Mouse (Mus musculus): ENCODE results near the gene Zmym3.
A peak's percentile ranks its signal among the peaks of the same experiment; 100 is the strongest.

Zmym3 gene

GRCm38 (mm10) chrX:101420700-101421095 is at the start of gene Zmym3:
Gene Zmym3 (minus strand): TSS chrX:101420849.
- DNase-seq (ENCODE audit: low read depth, low spot score), result no peak

- DNase-seq (ENCODE audit: low read depth, low spot score), result no peak
Measured at GRCm38 (mm10) chrX:101451591-101451990, 30.9 kb upstream of the Zmym3 start.

GRCm38 (mm10) chrX:101451147-101451546 is 30.5 kb upstream of the Zmym3 start:
- no peak for DNase-seq (ENCODE audit: low read depth, low spot score)

DNA sequence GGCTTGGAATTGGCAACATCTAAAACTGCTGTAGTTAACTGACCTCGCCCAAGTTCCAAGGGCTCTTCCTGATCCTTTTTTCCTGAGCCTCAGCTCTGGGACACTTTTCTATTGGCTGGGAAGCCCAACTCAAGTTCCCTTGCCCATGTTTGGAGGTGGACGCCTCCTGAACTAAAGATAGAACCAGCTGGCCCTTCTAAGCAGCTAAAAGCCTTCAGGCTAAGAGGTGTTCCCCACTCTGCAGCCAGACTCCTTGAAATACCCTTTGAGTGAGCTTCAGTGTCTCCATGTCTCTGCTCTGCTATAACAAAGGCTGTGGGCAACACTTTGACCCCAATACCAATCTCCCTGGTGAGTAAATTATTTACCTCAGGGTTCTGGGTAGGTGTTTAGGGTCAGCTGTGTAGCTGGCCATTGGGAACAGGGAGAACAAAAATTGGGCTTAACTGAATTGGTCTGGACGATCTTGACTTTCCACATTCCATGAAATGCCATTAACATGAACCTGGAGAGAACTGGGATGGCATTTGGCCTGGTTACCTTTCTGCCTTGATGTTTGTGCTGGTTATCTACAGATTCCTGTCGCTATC is 28.3 kb upstream of the Zmym3 start, which contains the start of gene Itgb1bp2:
Gene Itgb1bp2 (plus strand): TSS at position 203 of the 590 bp plus-strand sequence.
- no peak for DNase-seq (ENCODE audit: low read depth, low spot score)

DNA sequence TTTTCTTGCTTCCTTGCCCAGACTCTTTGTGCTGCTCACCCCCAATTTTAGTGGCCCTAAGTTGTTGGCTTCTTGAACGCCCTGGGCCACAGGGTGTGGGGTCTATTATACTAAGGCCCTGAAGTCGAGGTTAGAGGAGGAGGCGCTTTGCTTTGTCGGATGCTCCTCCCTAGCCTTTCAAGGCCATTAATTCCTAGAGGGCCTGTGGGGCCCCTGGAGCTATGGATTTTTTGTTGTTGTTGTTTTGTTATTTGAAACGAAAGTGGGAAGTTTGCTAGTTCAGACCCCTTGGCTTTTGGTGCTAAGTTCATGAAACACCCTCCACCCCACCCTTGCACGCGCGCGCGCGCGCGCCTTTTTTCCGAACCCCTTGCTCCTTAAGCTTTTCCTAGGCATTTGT is 9.3 kb upstream of the Zmym3 start:
- DNase-seq (ENCODE audit: low read depth, low spot score), result no peak

- peak; percentile 83 for DNase-seq (ENCODE audit: low read depth, low spot score)
Measured at GRCm38 (mm10) chrX:101429142-101429949, 8.7 kb upstream of the Zmym3 start, which contains the start of gene Nono. Gene Nono (plus strand): TSS chrX:101429318.

GRCm38 (mm10) chrX:101428785-101429141 is 8.1 kb upstream of the Zmym3 start:
- DNase-seq (ENCODE audit: low read depth, low spot score), result no peak

- no peak for DNase-seq (ENCODE audit: low read depth, low spot score)
Measured at GRCm38 (mm10) chrX:101427774-101428173, 7.1 kb upstream of the Zmym3 start.

- no peak for DNase-seq (ENCODE audit: low read depth, low spot score)
Measured at GRCm38 (mm10) chrX:101423462-101423861, 2.8 kb upstream of the Zmym3 start.

- DNase-seq (ENCODE audit: low read depth, low spot score), result no peak
Measured at GRCm38 (mm10) chrX:101419725-101420699, 637 bp downstream of the Zmym3 start.

DNA sequence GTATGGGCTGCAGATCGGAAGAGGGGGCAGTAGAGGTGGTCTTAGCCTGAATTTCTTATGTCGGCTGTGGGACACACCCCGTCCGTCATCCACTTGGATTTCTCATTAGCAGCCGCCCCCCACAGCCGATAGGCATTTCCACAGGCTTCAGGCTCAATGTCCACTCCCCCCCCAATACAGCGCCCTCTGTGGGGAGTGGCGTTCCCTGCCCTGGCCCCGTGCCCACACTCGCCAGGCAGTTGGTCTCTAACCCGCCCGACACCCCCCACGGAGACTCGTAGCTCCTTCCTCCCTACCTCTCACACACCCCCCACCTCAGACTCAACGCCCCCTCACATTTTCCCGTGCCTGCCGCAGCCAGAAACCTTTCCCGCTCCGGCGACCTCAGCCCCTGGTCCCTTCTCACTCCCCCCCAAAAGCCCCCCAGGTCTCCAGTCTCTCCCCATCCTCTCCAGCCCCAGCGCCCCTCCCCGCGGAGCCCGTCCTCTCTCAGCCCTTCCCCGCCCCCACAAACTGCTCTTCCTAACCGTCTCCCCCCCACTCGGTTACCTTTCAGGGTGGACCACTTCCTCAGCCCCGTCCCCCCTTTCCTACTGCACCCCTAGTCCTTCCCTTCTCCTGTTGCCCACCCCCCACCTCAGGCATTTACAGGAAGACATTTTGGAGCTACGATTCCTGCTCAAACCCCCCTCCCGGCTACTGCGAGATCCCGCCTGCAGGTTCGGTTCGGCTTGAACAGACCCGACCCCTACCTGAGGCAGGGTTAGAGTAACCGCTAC is 1.5 kb downstream of the Zmym3 start:
- DNase-seq (ENCODE audit: low read depth, low spot score), result no peak

DNA sequence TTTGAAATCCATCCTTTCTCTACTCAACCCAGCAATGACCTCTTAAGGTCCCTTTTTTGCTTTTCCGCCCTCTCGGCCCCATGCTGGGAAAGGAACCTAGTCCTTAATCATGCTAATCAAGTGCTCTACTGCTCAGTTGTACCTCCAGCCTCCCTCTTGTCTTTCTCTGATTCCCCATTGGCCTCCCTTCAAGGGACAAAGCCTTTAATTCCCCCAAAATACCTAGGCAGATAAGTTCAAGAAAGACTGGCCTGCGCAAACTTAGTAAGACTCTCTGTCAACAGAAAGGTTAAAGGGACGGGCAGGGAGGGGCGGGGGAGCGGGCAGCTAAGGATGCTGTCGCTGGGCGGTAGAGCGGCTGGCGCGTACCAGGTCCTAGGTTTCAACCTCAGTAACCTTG is 24.2 kb downstream of the Zmym3 start:
- DNase-seq (ENCODE audit: low read depth, low spot score), result peak; percentile 72

GRCm38 (mm10) chrX:101394341-101394740 is 26.3 kb downstream of the Zmym3 start:
- no peak for DNase-seq (ENCODE audit: low read depth, low spot score)

- no peak for DNase-seq (ENCODE audit: low read depth, low spot score)
Measured at GRCm38 (mm10) chrX:101388866-101389537, 31.6 kb downstream of the Zmym3 start.

DNA sequence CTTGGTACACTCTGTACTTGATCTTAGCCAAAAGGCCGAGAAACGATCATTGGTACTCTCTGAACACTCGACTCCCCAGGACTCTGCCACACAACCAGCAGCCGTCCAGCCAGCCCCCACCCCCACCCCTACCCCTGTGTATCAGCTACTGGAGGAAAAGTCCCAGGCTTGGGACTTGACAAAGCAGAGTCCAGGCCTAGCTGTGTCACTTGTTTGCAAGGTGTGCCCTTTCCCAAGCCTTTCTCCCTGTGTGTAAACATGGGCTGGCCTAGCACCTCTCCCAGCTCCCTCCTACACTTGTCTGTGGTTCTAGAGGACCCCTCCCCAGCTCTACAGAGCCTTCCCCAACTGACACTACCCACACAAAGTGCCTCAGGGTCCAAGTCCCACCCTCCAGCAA is 34.4 kb downstream of the Zmym3 start:
- no peak for DNase-seq (ENCODE audit: low read depth, low spot score)

DNA sequence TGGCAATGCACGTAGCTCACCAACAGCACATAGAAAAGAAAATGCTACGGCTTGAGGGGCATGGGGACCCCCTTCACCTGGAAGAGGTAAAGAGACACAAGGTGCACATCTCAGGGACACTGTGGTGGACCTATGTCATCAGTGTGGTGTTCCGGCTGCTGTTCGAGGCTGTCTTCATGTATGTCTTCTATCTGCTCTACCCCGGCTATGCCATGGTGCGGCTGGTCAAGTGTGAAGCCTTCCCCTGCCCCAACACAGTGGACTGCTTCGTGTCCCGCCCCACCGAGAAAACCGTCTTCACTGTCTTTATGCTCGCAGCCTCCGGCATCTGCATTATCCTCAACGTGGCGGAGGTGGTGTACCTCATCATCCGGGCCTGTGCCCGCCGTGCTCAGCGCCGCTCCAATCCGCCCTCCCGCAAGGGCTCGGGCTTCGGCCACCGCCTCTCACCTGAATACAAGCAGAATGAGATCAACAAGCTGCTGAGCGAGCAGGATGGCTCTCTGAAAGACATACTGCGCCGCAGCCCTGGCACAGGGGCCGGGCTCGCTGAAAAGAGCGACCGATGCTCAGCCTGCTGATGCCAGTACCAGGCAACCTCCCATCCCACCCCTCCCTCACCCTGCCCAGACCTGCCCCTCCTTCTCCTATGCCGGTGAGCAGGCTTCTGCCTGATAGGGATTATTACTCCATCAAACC is 36.1 kb downstream of the Zmym3 start:
- no peak for DNase-seq (ENCODE audit: low read depth, low spot score)

GRCm38 (mm10) chrX:101383455-101383854 is 37.2 kb downstream of the Zmym3 start:
- DNase-seq (ENCODE audit: low read depth, low spot score), result no peak

DNA sequence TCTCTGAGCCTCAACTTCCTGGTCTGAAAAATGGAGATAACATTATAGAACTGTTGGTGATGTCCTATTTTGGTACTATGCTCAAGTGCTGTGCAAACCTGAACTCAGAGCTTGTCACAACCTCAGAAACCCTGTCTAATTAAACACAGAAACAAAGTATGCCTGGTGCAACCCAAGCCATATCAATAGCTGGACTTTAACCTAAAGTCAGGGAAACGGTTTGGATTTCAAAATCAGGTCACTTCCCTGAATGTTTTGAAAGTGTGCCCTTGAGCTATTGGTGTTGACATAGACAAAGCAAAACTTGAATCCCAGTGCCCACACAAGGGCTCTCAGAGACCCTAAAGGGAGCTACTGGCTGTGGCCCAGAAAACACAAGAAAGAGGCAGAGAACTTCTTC is 40.9 kb downstream of the Zmym3 start:
- DNase-seq (ENCODE audit: low read depth, low spot score), result no peak

DNA sequence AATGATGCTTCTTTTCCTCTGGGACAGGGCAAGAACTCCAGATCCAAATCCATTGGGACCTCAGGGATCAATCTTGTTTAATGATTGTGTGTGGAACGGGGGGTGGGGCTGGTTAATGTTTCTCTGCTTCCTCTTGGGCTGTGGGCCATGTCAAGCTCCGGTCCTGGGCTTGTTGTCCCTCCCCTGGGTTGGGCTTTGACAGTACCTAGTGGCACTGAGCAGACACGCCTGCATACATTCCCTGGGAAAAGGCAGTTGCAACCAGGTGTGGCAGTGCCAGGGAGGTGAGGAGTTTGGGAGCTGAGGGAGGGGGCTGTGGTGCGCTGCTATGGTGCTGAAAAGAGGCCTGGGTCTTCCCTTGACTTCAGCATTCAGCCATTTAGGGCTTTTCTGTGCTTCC is 43.6 kb downstream of the Zmym3 start:
- DNase-seq (ENCODE audit: low read depth, low spot score), result no peak

Measured in WW6 (cell line).